ENCODE assay signal across 15 mouse cellular contexts in the genomic region with DNA sequence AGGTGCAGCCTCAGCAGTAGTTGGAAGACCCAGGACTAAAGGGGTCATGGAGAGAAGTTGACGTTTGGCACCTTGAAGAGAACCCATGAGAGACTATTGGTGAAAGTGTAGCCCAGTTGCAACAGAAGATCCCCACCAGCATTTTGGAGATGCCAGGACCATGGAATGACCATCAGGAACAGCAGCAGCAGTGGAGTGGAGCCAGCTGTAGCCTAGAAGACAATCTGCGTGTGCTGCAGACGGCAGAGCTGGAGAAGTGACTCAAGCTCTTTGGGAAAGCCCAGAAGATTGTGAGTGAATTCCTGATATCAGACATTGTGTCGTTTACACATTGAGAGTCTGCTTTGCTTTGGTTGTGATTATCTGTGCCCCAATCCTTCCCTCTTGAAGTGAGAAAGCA.
"Had no signal": no experiment of that assay in that cellular context is flagged by ENCODE, and none has a peak within 500 bp of the region (broad histone marks: within the 10 kb centered on the region; RNA-seq: fewer than 3 reads in every experiment).

No protein-coding gene starts in this region.

- H3K4me3 ChIP-seq: liver, embryonic 13.5 days; liver, embryonic 15.5 days; megakaryocyte, embryonic 14.5 days; midbrain, embryonic 12.5 days; midbrain, embryonic 15.5 days; neural tube, embryonic 12.5 days; stomach, embryonic 15.5 days had no signal

- DNase-seq: liver, embryonic 13.5 days; liver, postnatal 0 days; lung, embryonic 14.5 days; right cerebral cortex, postnatal 14 days; thymus, adult 2 months; thymus, postnatal 25 days; thymus, postnatal 4 days had no signal

- H3K36me3 ChIP-seq: liver, embryonic 13.5 days; liver, embryonic 15.5 days; midbrain, embryonic 12.5 days; midbrain, embryonic 15.5 days; neural tube, embryonic 12.5 days; stomach, embryonic 15.5 days had no signal

- H3K4me1 ChIP-seq: liver, embryonic 13.5 days; midbrain, embryonic 12.5 days; midbrain, embryonic 15.5 days; neural tube, embryonic 12.5 days; stomach, embryonic 15.5 days had no signal

- H3K27ac ChIP-seq: liver, embryonic 13.5 days; liver, embryonic 15.5 days; macrophage; midbrain, embryonic 12.5 days; midbrain, embryonic 15.5 days; neural tube, embryonic 12.5 days; stomach, embryonic 15.5 days; stomach, postnatal 0 days had no signal

- H3K9me3 ChIP-seq: liver, embryonic 13.5 days; liver, embryonic 15.5 days; midbrain, embryonic 12.5 days; midbrain, embryonic 15.5 days; neural tube, embryonic 12.5 days; stomach, embryonic 15.5 days had no signal

- ATAC-seq: liver, postnatal 0 days; midbrain, embryonic 15.5 days had no signal

- H3K4me2 ChIP-seq: liver, embryonic 13.5 days; liver, embryonic 15.5 days; lung, embryonic 14.5 days; midbrain, embryonic 12.5 days; midbrain, embryonic 15.5 days; neural tube, embryonic 12.5 days; stomach, embryonic 15.5 days had no signal

- H3K9ac ChIP-seq: liver, embryonic 13.5 days; liver, embryonic 15.5 days; liver, postnatal 0 days; lung, embryonic 14.5 days; midbrain, embryonic 12.5 days; midbrain, embryonic 15.5 days; neural tube, embryonic 12.5 days; stomach, embryonic 15.5 days had no signal

- H3K27me3 ChIP-seq: liver, embryonic 15.5 days; midbrain, embryonic 12.5 days; midbrain, embryonic 15.5 days; neural tube, embryonic 12.5 days; stomach, embryonic 15.5 days had no signal
